Mouse (Mus musculus) frontal cortex, postnatal 14 days (tissue): ENCODE measurements around the gene Adgrv1.

ENCODE experiments used
- DNase-seq, 2 experiments: peaks; one replicate each; pipeline ENCODE4 v3.0.0; 2022; ENCODE audit warnings: low spot score in 2 of 2

Adgrv1 gene

DNA sequence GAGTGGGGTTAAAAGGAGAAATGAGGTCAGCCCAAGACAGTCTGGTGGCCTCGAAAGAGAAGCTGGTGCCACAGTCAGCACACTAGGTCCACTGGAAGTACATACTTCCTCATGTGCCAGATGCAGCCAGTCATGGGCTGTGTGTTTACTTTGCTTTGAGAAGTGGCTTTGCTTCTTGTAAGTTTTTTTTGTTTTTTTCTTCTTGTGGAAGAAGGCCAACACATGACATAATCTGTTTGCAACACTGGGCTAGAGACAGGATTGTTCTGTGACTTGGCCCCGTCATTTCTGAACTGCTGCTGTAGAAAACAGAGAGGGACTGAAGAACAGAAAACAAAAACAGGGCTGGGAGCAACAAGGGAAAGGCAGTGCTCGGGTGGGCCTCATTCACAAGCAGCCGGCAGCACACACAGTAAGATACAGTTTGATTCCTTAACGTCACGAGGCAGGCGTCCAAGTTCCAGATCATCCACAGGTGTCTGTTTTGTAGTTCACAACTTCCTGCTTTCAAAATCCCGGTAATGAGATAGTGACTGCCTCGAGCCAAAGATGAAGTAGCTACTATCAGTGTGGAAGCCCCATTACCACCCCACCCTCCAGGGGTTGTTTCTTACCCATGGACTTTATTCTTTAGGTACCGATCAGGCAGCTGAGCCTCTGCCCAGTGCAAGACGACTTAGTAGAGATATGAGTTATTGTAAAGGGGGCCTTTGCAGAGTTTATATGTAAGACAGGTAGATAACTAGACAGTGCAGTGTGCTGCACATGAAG, 496.1 kb downstream of the Adgrv1 start:
- DNase-seq: no peak

DNA sequence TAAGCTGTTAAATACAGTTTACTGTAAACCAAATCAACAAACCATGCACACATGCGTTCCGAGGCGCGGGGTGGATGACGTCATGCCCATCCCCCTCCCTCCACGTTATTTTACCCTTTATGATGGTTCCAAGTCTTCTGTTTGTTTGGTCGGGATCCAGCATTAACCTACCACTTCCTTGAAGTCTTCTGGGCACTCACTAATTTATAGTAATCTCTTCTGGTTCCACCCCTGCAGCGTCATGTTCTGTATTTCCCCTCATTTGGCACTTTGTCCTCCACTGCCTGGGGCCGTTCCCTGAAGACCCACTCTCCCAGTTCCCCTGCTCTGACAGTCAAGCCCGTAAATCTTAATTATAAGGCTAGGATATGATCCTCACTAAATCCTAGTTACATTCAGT, 497.0 kb downstream of the Adgrv1 start:
- DNase-seq: no peak

DNA sequence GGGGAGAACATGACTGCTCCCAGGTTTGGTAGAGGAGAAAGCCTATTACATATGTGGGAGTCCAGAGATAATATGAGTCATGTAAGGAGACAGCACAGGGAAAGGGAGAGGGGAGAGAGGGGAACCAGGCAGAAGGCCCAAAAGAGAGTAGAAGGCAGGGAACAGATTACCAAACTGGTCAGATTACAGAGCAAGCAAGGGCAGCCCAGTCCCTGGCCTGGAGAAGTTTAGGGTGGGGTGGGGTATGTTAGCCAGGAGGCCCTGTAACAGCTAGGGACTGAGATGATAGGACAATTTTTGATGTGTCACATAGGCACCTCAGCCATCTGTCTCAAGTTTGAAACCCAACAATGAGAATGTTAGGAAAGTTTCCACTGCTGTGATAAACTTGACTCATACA, 498.5 kb downstream of the Adgrv1 start:
- DNase-seq: no peak

DNA sequence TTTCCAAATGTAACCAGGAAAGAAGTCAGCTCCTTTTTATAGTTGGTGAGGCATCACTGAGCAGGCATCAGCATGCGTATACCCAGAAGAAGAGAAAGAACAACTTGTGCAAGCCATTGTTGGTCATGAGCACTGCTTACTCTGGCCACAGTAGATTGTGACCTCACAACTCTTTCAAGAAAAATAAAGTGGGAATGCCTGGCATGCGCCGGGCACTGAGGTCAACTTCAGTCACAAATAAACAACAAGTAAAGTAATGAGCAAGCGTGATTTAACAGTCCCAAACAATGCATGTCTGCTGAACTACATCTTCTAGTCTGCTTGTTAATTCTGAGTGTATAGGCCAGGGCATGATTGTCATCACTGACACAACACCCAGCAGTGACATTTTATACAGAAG, 499.6 kb downstream of the Adgrv1 start:
- no peak for DNase-seq

DNA sequence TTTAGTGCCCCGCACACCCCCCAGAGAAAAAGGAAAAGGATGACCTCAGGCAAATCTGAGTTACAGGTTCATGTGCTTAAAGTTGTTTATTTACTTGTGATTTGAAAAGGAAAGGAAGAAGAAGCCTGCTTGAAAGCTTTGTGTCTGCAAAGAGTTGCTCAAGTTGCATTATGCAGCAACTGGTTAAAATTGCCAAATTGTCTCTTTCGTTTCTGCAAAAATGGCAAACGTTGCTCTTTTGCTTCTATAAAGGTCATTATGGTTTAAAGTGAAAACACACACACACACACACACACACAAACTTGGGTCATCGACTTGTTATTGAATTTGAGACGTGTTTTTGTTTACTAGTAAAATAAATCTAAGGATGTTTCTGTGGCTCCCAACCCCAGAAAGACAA, 500.3 kb downstream of the Adgrv1 start:
- DNase-seq: no peak

DNA sequence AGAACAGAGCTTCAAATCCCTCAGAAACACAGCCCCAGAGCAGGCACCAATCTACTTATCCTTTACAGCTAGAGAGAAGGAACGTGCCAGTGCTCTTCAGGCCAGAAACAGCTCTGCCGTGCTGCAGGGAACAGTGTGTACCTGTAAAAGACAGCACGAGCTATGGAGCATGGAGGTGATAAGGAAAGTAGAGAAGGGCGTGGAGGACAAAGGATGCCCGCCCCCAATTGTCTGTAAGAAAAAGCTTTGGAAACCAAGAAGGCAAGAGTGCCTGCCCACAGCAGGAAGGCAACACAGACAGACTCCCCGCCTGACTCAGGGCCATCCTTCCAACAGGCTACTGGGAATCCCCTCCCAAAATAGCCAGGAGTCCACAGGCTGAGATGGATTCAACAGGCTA, 501.1 kb downstream of the Adgrv1 start:
- DNase-seq: no peak

DNA sequence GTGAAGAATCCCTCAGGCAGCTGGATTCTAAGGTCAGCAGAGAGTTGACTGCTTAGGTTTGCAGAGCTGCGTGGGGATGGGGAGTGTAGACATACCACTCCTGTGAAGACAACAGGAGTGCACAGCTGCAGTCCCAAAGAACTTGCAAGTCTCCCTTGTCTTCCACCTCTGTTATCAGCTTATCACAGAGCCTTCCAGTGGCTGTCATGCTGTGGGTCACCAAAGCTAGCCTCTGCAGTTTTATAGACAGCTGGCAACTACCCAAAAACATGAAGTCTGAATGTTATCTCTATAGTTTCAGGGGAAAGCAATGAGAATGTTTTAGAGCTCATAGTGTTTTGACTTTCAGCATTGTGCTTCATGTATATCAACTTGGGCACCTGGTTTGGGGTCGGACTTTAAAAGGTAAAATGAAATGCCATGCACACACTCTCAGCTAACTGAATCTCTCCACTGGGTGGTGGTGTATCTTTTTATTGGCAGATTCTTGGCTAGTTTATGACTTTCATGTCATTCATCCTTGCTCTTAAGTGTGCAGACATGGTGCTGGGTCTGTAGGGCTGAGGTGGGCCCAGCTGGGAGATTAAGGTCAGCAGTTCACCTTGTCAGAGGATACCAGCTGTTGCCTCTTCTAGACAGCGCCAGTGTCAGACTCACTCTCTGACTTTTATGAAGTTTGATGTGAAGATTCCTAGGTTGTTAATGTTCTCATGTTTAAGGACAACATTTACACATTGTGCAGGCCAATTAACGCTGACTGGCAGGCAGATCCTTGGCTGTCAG, 502.0 kb downstream of the Adgrv1 start:
- DNase-seq: no peak

DNA sequence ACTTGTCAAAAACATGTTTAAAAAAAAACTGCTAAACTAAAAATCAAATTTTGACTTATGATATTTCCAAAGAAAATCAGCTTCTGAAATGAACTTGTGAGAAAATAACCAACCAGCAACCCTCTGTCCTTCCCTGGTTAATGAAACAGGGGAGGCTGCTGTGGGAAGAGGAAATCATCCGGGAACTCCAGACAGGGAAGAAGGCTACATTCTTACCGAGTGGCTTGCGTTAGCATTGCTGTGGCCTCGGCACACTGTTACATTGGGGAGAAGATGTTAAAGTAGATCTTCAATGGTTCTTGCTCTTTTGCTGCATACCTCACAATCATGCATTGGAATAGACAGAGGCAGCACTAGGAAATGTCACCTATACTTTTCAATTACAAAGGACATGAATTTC, 507.1 kb downstream of the Adgrv1 start:
- DNase-seq: no peak

DNA sequence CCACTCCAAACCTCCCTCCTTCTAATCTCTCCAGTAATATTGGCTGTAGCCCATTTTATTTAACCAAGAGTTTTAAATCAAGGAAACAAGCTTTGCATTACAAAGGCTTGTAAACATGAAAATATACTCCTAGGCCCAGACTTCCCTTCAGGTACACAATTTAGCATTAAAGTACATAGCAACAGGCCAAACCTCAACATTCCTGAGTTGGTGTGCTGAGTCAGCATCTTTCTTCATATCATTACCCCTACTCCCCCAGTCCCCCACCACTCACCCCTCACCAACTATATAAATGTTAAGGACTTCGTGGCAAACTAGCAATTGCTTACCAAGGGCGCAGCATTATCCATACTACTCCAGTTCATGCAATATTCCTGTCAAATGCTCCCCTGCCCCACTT, 510.7 kb downstream of the Adgrv1 start:
- no peak for DNase-seq

DNA sequence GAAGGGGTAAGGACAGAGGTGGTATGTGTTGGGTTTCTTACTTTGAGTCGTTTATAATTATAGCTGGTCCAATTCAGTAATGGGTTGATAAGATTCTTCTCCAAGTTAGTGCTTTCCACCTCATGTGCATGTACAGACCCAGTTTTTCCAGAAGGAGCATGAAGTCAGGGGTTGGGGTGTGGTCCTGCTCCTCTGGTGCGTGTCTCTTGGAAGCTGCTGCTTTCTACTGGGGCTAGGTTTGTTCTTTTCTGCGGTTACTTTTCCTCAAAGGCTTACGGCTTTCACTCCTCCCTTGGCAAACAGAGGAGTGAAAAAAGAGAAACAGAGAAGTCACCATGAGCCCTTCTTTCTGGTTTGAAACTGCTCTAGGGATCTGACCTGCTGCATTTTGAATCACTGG, 522.5 kb downstream of the Adgrv1 start:
- no peak for DNase-seq

DNA sequence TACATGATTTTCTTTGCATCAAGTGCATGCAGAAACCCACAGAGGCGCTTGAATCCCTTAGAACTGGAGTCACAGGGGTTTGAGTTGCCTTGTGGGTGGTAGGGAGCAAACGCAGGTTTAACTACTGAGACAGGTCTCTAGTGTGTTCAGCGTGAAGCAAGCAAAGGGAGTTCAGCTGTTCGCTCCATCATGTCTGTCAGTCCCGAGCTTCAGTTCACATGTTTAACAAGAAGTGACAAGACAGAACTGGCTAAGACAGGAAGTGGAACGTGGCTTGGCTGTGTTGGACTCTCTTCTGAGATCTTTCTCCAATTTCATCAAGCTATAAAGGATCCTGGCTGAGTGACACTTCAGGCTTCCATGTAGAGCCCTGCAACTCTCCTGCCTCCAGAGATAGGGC, 523.3 kb downstream of the Adgrv1 start:
- no peak for DNase-seq

DNA sequence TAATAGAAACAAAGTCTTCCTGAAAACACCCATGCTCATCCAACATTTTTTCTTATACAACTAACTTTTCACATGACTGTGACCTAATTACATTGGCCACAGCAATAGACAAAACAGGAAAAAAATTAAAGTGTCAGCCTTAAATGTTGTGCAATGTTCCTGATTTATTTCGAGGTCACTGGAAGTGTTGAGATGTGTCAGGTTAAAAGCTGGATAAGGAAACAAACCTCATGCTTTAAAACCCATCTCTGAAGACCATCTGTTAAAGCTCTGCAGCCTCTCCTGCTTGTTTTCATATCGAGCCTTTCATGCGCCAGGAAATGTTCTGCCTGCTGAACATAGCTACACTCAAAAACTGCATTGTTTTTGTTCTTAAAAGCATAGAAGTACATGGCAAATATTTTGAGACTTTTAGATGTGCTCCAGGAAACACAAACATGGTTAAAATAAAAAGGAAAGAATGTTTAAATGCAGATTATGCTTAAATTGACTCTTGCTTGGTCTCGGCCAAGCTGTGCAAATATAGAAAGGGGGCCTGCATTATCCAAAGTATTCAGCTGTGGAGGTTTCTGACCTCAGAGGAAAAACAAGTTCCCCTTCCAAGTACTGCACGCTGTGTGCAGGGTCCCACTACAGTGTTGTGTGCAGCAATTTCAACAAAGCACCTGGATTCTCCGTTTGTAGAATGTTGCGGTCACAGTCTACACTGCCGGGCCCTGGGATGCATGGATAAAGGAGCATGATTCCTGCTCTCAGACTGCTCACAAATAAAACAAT, 524.2 kb downstream of the Adgrv1 start:
- DNase-seq: no peak

DNA sequence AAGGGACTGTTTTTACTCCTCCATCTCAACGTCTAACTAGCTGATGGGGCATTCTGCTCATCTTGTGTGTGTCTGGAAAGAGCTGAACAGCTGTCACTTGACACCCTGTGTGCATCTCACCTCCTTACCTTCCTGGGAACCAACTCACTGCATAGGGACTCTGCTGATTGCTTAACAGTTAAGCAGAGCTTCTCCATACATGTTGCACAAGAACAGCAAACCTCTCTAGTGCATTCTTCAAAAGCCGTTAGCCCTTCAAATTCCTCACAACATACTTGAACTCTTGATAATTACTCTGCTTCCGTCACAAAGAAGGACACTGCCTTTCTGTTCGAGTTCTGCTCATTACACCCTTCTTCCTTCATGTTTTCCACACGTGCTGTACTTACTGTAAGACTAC, 525.5 kb downstream of the Adgrv1 start:
- DNase-seq: no peak

DNA sequence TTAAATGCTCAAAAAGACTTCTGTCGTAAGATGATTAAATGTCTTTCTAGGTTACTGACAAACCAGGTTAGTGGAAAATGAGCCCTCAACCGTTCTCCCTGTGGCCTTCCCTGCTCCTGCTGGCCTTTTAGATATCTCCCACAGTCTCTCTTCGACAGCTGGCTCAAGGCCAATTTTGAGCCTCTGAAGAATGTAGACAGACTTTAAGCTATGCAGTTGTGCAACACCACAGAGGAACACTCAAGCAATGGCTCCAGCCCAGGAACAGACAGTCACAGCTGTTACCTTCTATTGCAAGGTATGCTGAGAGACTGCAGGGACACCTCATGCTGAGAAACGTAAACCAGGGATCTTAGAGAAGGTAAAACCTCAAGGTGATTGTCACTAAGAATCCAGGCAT, 529.2 kb downstream of the Adgrv1 start:
- DNase-seq: no peak

DNA sequence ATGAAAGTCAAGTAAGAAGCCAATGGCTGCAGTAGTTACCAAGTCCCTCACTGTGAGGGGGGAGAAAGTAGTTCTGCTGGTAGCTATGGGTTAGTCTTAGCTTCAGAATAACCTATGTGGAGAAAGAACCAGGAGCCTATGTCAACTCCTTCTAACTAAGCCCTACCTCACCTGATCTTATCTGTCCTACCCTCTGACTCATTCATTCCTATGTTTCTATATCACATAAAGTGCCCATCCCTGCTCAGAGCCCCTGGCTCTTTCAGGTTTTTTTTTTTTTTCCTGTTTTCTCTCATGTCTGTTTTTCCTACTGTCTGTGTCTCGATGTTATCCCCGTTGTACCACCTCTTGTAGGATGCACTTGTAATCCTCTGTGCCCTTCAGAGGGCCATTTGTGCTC, 536.5 kb downstream of the Adgrv1 start:
- no peak for DNase-seq

DNA sequence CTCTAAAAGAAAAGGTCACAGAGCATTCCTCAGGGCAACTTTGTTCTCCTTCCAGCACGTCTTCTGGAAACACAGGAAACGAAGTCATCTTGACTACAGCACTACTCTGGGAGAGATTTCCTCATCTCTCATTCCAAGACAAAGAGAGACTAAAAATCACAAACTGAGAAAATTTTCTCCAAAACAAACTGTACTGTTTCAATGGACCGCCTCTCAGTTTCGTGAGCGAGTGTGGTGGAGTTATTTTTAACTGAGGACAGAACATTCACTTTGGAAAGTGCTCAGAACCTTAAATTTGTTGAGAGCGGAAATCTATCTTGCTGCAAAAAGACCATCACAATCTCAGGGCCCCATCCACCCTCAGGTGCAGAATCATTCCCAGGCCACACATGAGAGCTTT, 538.4 kb downstream of the Adgrv1 start:
- DNase-seq: no peak

DNA sequence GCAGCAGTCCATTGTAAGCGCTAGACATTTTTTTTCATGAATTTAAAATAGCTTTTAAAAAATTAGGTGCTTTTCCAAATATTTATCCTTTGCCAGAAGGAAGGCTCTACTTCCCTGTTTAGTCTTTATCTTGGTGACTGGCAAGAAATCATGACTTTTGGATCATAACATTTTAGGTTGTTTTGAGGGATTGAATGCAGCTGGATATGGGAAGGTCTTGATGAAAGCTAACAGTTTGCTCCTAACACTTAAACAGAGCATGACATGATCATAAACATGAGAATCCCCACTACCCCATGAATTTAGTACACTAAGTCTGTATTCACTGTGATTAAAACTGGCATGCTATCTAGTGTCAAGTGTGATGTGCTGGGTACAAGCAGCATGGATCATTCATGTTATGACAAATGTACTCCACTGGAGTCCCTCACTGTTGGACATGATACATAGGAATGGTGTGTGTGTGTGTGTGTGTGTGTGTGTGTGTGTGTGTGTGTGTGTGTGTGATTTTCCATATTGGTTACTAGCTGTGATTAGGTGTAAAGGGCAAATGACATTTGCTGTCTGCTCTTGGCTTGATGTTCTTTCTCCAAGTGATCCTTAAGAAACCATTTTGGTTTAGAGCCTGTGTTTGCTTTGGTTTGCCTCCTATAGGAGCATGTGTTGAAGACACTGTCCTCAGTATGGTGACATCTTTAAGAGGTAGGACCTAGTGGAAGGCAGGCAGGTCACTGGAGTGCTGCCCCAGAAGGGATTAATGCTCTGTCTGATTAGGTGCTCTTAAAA, 542.7 kb downstream of the Adgrv1 start:
- DNase-seq: no peak

DNA sequence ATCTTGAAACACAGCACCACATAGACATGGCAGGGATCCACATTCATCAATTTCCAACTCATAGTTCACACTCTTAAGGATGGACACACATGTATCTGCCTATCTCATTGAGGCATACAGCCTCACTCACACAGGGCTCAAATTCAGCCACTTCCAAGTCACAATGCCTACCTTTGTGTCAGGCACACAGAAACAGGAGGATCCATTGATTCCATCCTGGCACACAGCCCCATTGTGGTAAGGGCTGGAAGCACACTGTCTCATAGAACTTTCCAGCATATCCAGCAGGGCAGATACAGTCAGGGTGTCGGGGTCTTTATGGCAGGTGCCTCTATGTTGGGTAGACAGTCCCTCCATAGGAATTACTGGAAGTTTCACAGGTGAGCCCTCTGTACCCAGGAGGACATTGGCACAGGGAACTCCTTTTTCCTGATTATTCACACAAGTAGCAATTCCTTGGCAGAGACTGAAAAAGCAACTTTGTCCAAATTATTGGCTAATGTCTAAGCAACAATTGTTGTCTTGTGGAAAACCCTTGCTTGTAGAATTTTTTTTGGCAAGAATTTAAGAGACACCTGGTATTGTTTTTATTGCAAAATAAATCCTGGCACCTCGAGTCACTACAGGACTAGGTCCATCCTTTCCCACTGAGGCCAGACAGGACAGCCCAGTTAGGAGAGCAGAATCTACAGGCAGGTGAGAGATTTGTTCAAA, 545.8 kb downstream of the Adgrv1 start:
- DNase-seq: no peak

DNA sequence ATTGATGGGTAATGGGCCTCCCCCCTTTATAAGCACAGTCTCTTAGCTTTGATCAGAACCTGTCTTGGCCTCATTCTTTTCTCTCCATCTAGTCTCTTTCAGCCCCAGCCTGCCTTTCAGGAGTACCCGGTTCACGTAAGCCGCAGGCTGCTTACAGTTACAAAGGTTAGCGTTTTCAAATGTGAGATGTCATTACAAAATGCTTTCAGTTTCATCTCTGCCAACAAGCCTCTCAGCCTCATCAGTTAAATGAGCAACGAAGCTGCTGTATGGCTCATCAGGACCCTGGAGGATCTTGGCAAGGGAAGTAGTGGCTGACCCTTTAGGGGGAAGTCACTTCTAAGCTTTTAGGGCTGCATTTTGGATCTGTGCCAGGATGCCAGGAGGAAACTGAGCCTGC, 560.7 kb downstream of the Adgrv1 start:
- no peak for DNase-seq

DNA sequence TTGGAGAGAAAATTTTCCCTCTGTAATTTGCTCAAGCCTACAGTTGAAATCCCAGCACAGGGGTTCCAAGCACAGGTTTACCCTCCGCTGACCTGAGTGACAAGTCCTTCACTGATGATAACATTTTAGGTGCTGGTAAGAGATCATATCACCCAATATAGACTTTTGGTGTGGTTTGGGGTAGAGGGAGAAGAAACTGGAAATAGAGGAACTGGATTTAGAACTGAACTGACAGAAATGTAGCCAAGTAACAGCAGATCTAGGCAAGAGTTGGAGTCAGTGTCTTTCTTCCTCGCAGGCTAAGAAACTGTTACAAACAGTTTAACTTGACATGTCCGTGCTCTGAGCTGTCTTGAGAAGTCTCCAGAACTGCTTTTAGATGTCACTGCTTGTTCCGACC, 581.5 kb downstream of the Adgrv1 start:
- no peak for DNase-seq

DNA sequence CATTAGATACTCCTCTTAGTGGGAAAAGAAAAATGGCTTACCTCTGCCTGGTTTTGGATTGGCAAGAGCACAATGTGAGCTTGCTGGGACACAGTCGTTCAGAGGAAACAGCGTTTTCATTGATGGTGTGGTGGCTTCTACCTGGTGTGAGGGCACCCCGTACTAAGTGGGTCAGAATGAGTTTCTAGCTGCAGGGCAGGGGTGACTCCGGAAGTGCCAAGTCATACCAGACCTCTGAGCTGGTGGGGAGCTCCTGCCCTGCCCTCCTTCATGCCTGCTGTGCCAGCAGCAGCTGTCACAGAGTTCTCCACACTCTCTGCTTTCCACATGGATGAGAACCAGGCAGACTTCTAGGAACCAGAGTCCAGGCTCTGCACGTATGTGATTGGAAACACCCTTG, 582.0 kb downstream of the Adgrv1 start:
- no peak for DNase-seq
